Mouse (Mus musculus): ENCODE data around the gene Mlxipl. TPM values are rescaled to one million over a fixed set of nuclear protein-coding genes. Genes with fewer than 3 reads are reported as not detected.

The Mlxipl gene
- polyA plus RNA-seq, 1 experiment from 2014 or later, result 0.76 TPM

DNA sequence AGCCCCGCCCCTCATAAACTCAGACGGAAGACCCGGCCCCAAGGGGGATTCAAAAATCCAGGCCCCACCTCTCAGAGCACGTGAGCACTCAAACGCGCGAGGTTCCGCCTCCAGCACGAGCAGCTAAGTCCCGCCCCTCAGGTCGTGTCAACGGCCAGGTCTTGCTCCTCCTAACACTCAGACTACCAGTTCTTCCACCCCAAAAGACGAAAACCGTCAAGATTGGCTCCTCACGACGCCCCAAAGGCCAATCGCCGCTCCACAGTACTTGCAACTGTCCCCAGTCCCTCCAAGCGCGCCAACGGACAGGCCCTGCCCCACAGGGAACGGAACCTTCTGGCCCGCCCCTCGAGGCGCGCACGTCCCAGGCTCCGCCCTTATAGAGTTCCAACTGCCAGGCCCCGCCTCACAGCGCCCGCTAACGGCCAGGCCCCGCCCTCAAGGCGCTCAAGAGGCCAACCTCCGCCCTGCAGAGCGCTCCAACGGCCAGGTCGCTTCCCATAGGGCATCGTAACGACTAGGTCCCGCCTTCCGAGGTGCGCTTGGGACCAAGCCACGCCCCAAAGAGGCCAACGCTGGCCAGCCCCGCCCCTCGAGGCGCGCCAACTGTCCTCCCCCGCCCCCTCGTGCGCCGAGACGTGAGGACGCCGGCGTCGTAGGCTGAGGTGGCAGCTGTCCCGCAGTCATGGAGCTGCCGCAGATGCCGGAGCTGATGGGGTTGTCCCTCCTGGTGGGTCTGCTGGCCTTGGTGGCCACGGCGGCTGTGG lies 59.5 kb downstream of the Mlxipl start, which contains the start of gene Tbl2:
Gene Tbl2 (plus strand): TSS at position 605 of the 767 bp plus-strand sequence.
- peak; percentile 97 for ATAC-seq
- WGBS, result 0% methylated on average over 61 of the region's 63 CpGs
- Histone ChIP-seq H3K4me3 (replicated peaks; ENCODE audit: low read length) (peak within 1 kb of the TSS; percentile 88), H3K9me3 (ENCODE audit: control insufficient read depth, low read length) (no peaks in the 10 kb centered on the region), H3K4me1 (replicated peaks; ENCODE audit: control insufficient read depth, insufficient read depth, low read length) (peaks cover 10% of the 10 kb centered on the region; the same call in 1 of the 2 replicates), H3K27ac (ENCODE audit: low read length) (peak within 1 kb of the TSS; percentile 69), H3K36me3 (ENCODE audit: control insufficient read depth, insufficient read depth) (peaks cover 4% of the 10 kb centered on the region), H3K4me2 (ENCODE audit: low read length) (peak within 1 kb of the TSS; percentile 77), H3K27me3 (replicated peaks; ENCODE audit: control insufficient read depth, insufficient read depth, low read length) (no peaks in the 10 kb centered on the region), H3K9ac (replicated peaks; ENCODE audit: low read depth, low read length) (peak within 1 kb of the TSS; percentile 82)

DNA sequence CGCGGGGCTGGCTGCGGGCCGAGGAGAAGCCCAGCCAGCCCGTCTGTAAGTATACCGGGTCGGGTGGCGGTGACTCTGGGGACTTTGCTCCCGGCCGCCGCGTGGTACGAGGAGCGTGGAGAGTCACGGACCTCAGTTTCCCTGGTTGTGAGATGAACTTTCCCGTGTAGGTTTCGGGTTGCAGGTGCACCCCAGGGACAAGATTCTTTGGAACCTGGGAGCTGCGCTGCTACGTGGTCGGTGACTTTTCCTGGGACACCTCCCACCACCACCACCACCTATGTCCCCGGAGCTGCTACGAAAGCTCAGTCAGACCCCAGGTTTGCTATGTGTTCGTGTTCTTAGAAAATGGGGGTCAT lies 60.1 kb downstream of the Mlxipl start:
- H3K36me3 ChIP-seq (ENCODE audit: control insufficient read depth, insufficient read depth), result peaks cover 7% of the 10 kb centered on the region
- peak overlapping the region; percentile 69 for H3K27ac ChIP-seq (ENCODE audit: low read length)
- peak overlapping the region; percentile 82 for H3K9ac ChIP-seq (replicated peaks; ENCODE audit: low read depth, low read length)
- WGBS, result 0% methylated on average over 23 of the region's 23 CpGs
- peak overlapping the region; percentile 77 for H3K4me2 ChIP-seq (ENCODE audit: low read length)
- H3K4me1 ChIP-seq (replicated peaks; ENCODE audit: control insufficient read depth, insufficient read depth, low read length), result peaks cover 10% of the 10 kb centered on the region; the same call in 1 of the 2 replicates
- H3K9me3 ChIP-seq (ENCODE audit: control insufficient read depth, low read length), result no peaks in the 10 kb centered on the region
- no peak for ATAC-seq
- H3K27me3 ChIP-seq (replicated peaks; ENCODE audit: control insufficient read depth, insufficient read depth, low read length), result no peaks in the 10 kb centered on the region
- H3K4me3 ChIP-seq (replicated peaks; ENCODE audit: low read length), result peak overlapping the region; percentile 88

DNA sequence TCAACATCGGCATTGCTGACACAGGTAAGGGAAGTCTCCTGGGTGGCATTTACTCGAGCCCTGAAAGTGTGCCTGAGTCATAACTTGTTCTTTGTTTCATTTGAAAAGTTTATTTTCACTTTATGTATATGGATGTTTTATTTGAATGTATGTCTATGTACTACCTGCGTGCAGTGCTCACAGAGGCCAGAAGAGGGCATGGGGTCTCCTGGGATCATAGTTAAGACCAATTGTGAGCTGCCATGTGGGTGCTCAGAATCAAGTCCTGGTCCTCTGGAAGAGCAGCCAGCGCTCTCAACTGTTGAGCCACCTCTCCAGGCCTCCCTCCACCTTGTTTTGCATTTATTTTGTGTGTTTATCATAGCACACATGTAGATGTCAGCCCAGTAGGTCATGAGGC lies 66.8 kb downstream of the Mlxipl start:
- WGBS, result 95% methylated on average over 4 of the region's 4 CpGs
- no peaks in the 10 kb centered on the region for H3K27me3 ChIP-seq (replicated peaks; ENCODE audit: control insufficient read depth, insufficient read depth, low read length)
- H3K9me3 ChIP-seq (ENCODE audit: control insufficient read depth, low read length), result no peaks in the 10 kb centered on the region
- H3K36me3 ChIP-seq (ENCODE audit: control insufficient read depth, insufficient read depth), result peaks cover 43% of the 10 kb centered on the region
- H3K27ac ChIP-seq (ENCODE audit: low read length), result no peak overlapping the region
- no peak overlapping the region for H3K9ac ChIP-seq (replicated peaks; ENCODE audit: low read depth, low read length)
- H3K4me2 ChIP-seq (ENCODE audit: low read length), result no peak overlapping the region
- ATAC-seq, result no peak
- no peaks in the 10 kb centered on the region for H3K4me1 ChIP-seq (replicated peaks; ENCODE audit: control insufficient read depth, insufficient read depth, low read length)
- H3K4me3 ChIP-seq (replicated peaks; ENCODE audit: low read length), result no peak overlapping the region

DNA sequence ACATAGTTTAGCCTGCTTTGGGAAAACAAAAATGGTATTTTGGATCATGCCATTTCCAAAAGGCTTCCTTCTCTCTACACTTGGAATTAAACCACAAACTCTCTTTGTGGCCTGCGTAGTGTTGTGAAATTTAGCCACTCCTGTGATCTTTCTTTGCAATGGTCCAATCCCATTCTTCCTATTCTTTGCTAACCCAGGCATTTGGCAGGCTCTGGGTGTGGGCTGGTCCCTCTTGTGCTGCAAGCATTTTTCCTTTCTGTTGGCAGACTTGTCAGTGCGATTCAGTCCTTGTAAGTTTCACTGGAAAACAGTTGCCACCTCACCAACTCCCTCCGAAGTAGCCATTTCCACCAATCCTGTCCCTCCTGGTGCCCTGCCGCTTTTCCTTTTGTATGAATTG lies 71.5 kb downstream of the Mlxipl start:
- ATAC-seq, result no peak
- Histone ChIP-seq H3K36me3 (ENCODE audit: control insufficient read depth, insufficient read depth) (peaks cover 33% of the 10 kb centered on the region), H3K4me3 (replicated peaks; ENCODE audit: low read length) (no peak overlapping the region), H3K27ac (ENCODE audit: low read length) (no peak overlapping the region), H3K4me2 (ENCODE audit: low read length) (no peak overlapping the region), H3K27me3 (replicated peaks; ENCODE audit: control insufficient read depth, insufficient read depth, low read length) (no peaks in the 10 kb centered on the region), H3K9me3 (ENCODE audit: control insufficient read depth, low read length) (no peaks in the 10 kb centered on the region), H3K4me1 (replicated peaks; ENCODE audit: control insufficient read depth, insufficient read depth, low read length) (no peaks in the 10 kb centered on the region), H3K9ac (replicated peaks; ENCODE audit: low read depth, low read length) (no peak overlapping the region)
- 92% methylated on average over 4 of the region's 4 CpGs for WGBS

DNA sequence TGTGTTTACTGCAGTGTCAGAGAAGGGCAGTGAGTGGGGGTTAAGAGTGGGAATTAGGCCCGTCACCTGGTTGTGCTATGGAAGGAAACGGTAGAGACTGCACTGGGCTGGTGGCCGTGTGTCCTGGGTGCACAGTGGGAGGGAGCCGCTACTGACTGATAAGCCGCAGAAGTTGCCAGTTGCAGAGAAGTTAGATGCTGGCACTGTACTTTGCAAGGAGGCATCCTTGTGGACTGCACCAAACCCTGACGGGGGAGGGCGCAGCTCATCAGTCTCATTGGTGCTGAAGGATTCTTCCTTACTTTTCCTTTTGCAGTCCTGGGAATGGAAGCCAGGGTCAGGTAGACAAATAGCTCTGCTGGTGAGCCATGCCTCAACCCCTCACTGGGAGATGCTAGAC lies 72.0 kb downstream of the Mlxipl start:
- Histone ChIP-seq H3K4me2 (ENCODE audit: low read length) (no peak overlapping the region), H3K27ac (ENCODE audit: low read length) (no peak overlapping the region), H3K9me3 (ENCODE audit: control insufficient read depth, low read length) (no peaks in the 10 kb centered on the region), H3K4me1 (replicated peaks; ENCODE audit: control insufficient read depth, insufficient read depth, low read length) (no peaks in the 10 kb centered on the region), H3K27me3 (replicated peaks; ENCODE audit: control insufficient read depth, insufficient read depth, low read length) (no peaks in the 10 kb centered on the region), H3K9ac (replicated peaks; ENCODE audit: low read depth, low read length) (no peak overlapping the region), H3K4me3 (replicated peaks; ENCODE audit: low read length) (no peak overlapping the region), H3K36me3 (ENCODE audit: control insufficient read depth, insufficient read depth) (peaks cover 29% of the 10 kb centered on the region)
- WGBS, result 87% methylated on average over 7 of the region's 7 CpGs
- ATAC-seq, result no peak

DNA sequence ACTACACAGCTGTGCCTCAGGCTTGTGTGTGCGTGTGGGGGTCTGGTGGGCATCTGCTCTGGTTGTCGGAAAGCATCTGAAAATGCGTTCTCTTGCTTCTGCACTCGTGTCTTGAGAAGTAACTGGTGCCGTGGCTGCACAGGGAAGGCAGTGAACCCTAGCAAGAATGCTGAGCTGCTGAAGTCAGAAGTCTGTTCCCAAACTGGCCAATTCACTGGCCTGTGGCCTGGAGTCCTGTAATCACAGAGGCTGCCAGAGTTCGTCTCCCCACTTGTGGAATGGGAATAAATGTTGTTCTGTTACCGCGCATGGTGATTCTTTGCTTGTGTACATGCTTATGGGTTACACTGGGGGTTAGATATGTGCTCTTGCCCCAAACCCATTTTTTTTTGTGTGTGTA lies 72.7 kb downstream of the Mlxipl start:
- no peaks in the 10 kb centered on the region for H3K27me3 ChIP-seq (replicated peaks; ENCODE audit: control insufficient read depth, insufficient read depth, low read length)
- no peak for ATAC-seq
- no peak overlapping the region for H3K4me2 ChIP-seq (ENCODE audit: low read length)
- 96% methylated on average over 8 of the region's 8 CpGs for WGBS
- H3K4me3 ChIP-seq (replicated peaks; ENCODE audit: low read length), result no peak overlapping the region
- H3K36me3 ChIP-seq (ENCODE audit: control insufficient read depth, insufficient read depth), result peaks cover 26% of the 10 kb centered on the region
- no peak overlapping the region for H3K9ac ChIP-seq (replicated peaks; ENCODE audit: low read depth, low read length)
- no peaks in the 10 kb centered on the region for H3K9me3 ChIP-seq (ENCODE audit: control insufficient read depth, low read length)
- H3K4me1 ChIP-seq (replicated peaks; ENCODE audit: control insufficient read depth, insufficient read depth, low read length), result no peaks in the 10 kb centered on the region
- no peak overlapping the region for H3K27ac ChIP-seq (ENCODE audit: low read length)

DNA sequence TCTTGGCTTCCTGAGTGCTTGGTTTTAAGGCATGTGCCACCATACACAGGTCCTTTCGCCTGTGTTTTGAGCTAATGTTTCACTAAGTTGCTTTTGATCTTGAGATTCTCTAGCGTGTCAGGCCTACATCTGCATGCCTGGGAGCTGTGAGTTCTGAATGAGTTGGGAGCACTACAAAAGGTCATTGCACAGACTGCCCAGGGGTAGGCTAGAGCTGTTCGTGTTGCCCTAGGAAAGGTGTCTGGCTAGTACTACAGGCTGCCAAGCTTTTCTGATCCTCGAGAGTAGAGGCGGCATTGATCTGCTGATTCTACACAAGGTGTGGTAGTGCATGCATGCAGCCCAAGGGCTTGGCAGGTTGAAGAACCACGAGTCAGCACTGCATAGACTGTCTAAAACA lies 73.1 kb downstream of the Mlxipl start:
- H3K4me1 ChIP-seq (replicated peaks; ENCODE audit: control insufficient read depth, insufficient read depth, low read length), result no peaks in the 10 kb centered on the region; the same call in 1 of the 2 replicates
- no peak overlapping the region for H3K4me3 ChIP-seq (replicated peaks; ENCODE audit: low read length)
- H3K36me3 ChIP-seq (ENCODE audit: control insufficient read depth, insufficient read depth), result peaks cover 25% of the 10 kb centered on the region
- no peak for ATAC-seq
- no peak overlapping the region for H3K9ac ChIP-seq (replicated peaks; ENCODE audit: low read depth, low read length)
- no peaks in the 10 kb centered on the region for H3K9me3 ChIP-seq (ENCODE audit: control insufficient read depth, low read length)
- no peak overlapping the region for H3K4me2 ChIP-seq (ENCODE audit: low read length)
- WGBS, result 86% methylated on average over 6 of the region's 6 CpGs
- no peaks in the 10 kb centered on the region for H3K27me3 ChIP-seq (replicated peaks; ENCODE audit: control insufficient read depth, insufficient read depth, low read length)
- no peak overlapping the region for H3K27ac ChIP-seq (ENCODE audit: low read length)

DNA sequence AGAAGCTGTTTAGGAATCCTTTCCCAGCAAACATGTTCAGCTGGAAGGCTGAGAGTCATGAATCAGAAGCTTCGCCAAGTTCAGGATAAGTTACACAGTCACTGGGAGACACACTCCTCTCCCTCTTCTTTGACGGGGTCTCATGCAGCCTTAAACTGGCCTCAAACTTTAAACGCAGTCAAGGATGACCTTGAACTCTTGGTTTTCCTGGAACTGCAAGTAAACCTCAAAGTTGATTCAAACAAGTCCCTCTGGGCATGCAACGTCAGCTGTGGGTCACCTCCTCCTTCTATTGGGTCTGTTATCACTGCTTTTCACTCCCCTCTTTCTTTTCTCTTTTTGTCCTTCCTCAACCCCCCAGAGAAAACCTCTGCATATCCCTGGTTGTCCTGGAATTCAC lies 77.2 kb downstream of the Mlxipl start:
- Histone ChIP-seq H3K4me1 (replicated peaks; ENCODE audit: control insufficient read depth, insufficient read depth, low read length) (peaks cover 12% of the 10 kb centered on the region), H3K27me3 (replicated peaks; ENCODE audit: control insufficient read depth, insufficient read depth, low read length) (no peaks in the 10 kb centered on the region), H3K4me3 (replicated peaks; ENCODE audit: low read length) (no peak overlapping the region), H3K9me3 (ENCODE audit: control insufficient read depth, low read length) (no peaks in the 10 kb centered on the region), H3K9ac (replicated peaks; ENCODE audit: low read depth, low read length) (no peak overlapping the region), H3K27ac (ENCODE audit: low read length) (no peak overlapping the region), H3K36me3 (ENCODE audit: control insufficient read depth, insufficient read depth) (peaks cover 6% of the 10 kb centered on the region), H3K4me2 (ENCODE audit: low read length) (no peak overlapping the region)
- WGBS, result 92% methylated on average over 4 of the region's 4 CpGs
- ATAC-seq, result no peak

DNA sequence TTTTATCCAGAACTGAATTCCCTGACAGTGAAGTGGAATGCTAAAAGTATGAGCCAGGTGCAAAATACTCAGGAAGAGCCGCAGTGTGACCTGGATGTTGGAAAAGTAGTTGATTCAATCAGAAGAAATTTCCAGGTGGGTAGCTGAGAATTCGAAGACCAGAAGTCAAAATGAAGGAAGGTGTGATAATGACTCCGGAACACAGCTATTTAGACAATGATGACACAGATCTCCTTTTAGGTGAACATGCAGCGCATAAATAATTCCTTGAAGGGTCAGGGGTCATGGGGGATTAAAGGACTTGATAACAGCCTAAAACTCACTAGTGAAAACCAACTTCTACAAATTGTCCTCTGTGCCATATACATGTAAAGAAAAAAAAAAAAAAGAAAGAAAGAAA lies 77.8 kb downstream of the Mlxipl start:
- Histone ChIP-seq H3K9me3 (ENCODE audit: control insufficient read depth, low read length) (no peaks in the 10 kb centered on the region), H3K4me1 (replicated peaks; ENCODE audit: control insufficient read depth, insufficient read depth, low read length) (peaks cover 12% of the 10 kb centered on the region), H3K9ac (replicated peaks; ENCODE audit: low read depth, low read length) (no peak overlapping the region), H3K27me3 (replicated peaks; ENCODE audit: control insufficient read depth, insufficient read depth, low read length) (no peaks in the 10 kb centered on the region), H3K36me3 (ENCODE audit: control insufficient read depth, insufficient read depth) (peaks cover 5% of the 10 kb centered on the region), H3K4me3 (replicated peaks; ENCODE audit: low read length) (no peak overlapping the region), H3K27ac (ENCODE audit: low read length) (no peak overlapping the region), H3K4me2 (ENCODE audit: low read length) (no peak overlapping the region)
- ATAC-seq, result no peak
- 93% methylated on average over 4 of the region's 4 CpGs for WGBS
